Mouse (Mus musculus): ENCODE measurements around the gene Yap1.
A peak's percentile ranks its signal among the peaks of the same experiment; 100 is the strongest.
"Not testable (repeated sequence)": the region's sequence is repeated elsewhere in the genome, so short reads cannot be mapped to it uniquely, and the experiment has no call there.

The Yap1 gene

DNA sequence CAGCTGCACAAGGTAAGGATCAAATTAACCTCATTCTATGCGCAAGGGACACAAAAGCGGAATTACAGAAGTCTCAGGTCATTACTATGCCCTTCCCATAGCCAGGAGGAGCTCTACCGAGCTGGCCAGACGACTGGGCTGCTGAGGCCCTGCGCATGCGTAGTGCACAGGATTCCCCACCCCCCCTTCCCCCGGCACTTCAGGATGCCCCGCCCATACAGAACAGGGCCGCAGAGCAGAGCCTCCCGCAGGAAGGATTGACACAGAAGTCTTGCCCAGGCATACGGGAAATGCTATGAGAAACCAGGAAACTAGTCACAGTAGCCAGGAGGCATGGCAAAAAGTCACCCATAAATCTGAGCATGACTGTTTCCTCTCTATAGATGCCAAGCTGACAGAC is 89.9 kb downstream of the Yap1 start:
- DNase-seq (ENCODE audit: low read depth, low spot score): peak; percentile 49

- DNase-seq (ENCODE audit: low read depth, low spot score): no peak
These were observed 90.4 kb downstream of the Yap1 start for GRCm38 (mm10) chr9:7913953-7914352.

DNA sequence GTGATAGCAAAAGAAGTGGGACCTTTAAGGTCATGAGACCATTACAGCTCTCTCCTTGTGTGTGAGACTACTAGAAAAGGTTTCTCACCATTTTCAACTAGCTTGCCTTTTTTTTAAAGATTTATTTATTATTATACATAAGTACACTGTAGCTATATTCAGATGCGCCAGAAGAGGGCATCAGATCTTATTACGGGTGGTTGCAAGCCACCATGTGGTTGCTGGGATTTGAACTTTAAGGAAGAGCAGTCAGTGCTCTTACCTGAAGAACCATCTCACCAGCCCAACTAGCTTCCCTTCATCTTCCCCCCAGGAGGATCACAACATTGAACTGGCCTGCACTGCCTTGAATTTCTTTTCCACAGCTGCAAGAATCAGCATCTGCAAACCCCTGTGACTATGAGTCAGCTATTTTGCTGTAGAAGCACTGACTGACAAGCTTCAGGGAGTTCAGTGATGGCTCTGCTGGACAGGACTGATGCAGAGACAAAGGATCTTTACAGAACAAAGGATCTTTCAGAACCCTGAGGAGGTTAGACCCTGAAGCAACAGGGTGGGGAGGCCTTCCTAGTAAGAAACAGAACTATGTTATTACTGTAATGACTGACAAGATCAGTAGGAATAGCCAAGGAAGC is 96.9 kb downstream of the Yap1 start:
- no peak for DNase-seq (ENCODE audit: low read depth, low spot score)

GRCm38 (mm10) chr9:7906564-7906963 is 97.8 kb downstream of the Yap1 start:
- no peak for DNase-seq (ENCODE audit: low read depth, low spot score)

- no peak for DNase-seq (ENCODE audit: low read depth, low spot score)
These were observed 100.6 kb downstream of the Yap1 start for GRCm38 (mm10) chr9:7903825-7904224.

GRCm38 (mm10) chr9:7903262-7903661 is 101.1 kb downstream of the Yap1 start:
- DNase-seq (ENCODE audit: low read depth, low spot score): no peak

GRCm38 (mm10) chr9:7902311-7902710 is 102.1 kb downstream of the Yap1 start:
- DNase-seq (ENCODE audit: low read depth, low spot score): no peak

GRCm38 (mm10) chr9:7900965-7901364 is 103.4 kb downstream of the Yap1 start:
- no peak for DNase-seq (ENCODE audit: low read depth, low spot score)

GRCm38 (mm10) chr9:7897502-7897901 is 106.9 kb downstream of the Yap1 start:
- DNase-seq (ENCODE audit: low read depth, low spot score): no peak

GRCm38 (mm10) chr9:7891796-7892195 is 112.6 kb downstream of the Yap1 start:
- DNase-seq (ENCODE audit: low read depth, low spot score): not testable (repeated sequence)

DNA sequence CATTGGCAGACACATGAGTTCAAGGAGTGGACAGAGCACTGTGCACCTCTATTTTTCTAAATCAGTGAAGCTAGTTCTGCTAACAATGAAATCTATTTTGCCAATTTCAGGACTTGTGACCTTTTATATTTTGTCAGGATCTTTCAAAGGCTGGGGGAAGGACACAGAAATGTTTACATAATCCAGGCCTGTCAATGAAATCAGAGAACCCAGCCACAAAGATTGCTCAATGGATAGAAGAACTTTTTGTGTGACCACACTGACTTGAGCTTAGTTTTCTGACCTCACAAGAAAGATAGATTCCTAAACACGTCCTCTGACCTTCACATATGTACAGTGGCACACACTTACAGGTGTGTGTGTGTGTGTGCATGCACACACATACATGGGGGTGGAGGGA is 113.2 kb downstream of the Yap1 start:
- no peak for DNase-seq (ENCODE audit: low read depth, low spot score)

DNA sequence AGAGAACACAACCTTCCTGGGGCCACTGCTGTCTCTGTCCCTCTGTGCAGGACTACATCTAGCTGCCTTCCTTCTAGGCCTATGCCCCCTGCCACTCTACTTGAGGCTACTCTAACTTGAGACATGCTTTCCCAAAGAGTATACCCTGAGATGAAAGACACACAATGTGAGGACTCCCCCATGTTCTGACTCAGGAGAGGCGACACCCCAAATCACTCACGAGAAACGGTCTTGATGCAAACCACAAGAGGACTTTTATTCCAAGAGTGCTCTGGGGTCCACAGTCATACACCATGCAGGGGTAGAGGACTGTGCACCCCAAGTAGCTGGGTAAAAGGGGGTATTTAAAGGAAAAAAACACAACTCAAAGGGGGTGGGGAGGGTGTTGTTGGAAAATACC is 120.0 kb downstream of the Yap1 start:
- DNase-seq (ENCODE audit: low read depth, low spot score): no peak

- DNase-seq (ENCODE audit: low read depth, low spot score): no peak
These were observed 122.0 kb downstream of the Yap1 start for GRCm38 (mm10) chr9:7882304-7882865.

Data from brain, embryonic 18.5 days (tissue).